Mouse (Mus musculus): ENCODE measurements around the gene Il17rb.

The Il17rb gene

DNA sequence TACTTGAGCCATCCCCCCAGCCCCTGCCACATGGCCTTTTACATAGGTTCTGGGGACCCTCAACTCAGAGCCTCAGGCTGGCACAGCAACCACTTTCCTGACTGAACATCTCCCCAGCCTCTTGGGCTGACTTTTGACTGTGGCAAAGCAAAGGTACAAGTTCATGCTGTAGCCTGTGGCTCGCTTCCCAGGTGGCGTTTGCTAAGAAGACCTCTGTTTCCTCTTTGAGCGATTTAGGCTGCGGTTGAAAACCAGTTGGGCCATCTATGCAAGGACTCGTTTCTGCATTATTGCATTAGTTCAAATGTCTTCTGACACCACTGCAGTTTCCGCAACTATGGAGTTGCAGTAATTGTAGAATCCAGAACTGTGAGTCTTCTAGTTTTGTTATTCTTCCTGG is 13.8 kb upstream of the Il17rb start:
- no peak for TF ChIP-seq GATA4 (IDR thresholded peaks at IDR 0.05; ENCODE audit: insufficient replicate concordance, low read length)

DNA sequence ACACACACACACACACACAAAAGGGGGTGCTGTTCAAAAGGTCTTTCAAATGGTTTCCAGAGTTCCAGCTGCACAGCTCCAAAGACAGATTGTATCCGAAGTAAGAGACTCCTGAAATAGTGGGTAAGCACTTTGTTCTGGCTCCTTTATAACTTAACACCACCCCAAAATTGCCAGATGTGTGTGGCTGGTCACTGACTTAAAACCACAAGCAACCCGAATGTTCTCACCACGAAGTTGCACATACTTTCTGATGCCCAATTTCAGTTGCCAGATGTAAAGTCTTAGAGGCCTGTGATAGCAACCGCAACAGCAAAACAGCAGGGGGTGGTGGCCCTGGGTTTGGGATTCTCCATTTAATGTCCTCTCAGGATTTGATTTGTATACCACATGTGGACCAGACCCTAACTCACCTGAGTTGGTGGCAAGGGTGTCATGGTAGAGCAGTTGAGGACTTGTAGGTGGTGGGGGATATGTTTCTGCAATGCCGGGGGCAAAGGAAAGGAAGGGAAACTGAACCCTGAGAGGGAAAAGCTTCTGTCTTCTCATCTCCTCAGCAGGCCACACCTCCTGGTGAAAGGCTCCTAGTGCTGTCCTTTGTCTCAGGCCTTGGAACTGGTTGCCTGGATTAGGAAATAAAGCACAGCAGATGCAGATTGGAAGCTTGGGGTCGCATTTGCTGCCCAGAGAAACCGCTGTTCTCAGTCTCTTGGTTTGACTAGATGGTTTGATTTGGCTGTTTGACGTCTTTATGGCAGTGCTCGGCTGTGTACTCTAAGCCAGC is 11.3 kb upstream of the Il17rb start:
- no peak for TF ChIP-seq GATA4 (IDR thresholded peaks at IDR 0.05; ENCODE audit: insufficient replicate concordance, low read length)

DNA sequence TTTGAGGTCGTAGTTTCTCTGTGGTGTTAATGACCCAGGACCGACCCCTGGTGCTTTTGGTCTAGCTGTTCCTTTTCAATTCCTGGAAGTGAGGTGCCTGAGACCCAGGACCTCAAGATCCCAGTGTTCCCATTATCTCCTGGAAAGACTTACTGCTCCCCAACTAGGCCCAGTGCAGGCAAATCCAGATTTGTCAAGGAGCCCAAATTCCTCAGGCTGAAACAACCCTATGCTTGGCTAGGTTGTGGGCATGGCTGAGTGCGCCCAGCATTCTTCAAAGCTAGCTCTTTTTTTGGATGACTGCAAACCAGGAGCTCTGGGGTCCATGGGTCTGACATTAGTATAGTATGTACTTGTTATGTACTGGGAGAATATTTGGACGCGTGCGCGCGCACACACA is 10.7 kb upstream of the Il17rb start:
- no peak for TF ChIP-seq GATA4 (IDR thresholded peaks at IDR 0.05; ENCODE audit: insufficient replicate concordance, low read length)

DNA sequence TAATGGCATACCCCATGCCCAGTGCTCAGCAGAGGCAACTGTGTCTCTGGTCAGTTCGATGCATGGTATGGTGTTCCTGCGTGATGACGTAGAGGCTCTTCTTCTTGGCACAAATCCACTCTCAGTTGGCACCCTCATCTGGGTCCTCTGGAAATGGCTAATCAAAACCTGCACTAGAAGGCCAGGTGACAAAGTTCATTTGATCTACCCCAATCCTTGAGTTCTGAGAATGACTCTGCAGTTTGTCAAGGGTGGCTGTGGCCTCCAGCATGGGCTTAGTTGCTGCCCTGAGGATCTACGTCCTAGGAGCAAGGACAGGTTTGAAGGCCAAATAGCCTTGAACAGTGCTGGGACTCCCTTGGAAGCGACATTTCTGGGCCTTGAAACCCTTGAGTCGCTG is 10.2 kb upstream of the Il17rb start:
- TF ChIP-seq GATA4 (IDR thresholded peaks at IDR 0.05; ENCODE audit: insufficient replicate concordance, low read length): no peak

DNA sequence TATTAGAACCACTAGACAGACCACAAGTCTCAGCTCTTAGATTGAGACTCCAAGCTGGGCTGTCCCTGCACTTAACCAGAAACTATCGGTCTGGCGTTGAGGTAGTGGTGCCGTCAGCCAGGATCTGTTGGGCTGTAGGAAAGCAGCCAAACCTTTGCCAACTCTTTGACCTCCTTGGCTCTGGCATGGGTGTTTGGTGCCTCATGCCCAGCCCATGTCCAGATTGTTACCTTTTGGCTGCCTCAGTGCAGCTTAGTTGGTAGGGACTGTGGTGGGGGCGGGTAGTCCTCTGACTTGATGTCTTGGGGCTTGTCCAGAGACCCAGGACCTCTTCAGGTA is 9.7 kb upstream of the Il17rb start:
- no peak for TF ChIP-seq GATA4 (IDR thresholded peaks at IDR 0.05; ENCODE audit: insufficient replicate concordance, low read length)

DNA sequence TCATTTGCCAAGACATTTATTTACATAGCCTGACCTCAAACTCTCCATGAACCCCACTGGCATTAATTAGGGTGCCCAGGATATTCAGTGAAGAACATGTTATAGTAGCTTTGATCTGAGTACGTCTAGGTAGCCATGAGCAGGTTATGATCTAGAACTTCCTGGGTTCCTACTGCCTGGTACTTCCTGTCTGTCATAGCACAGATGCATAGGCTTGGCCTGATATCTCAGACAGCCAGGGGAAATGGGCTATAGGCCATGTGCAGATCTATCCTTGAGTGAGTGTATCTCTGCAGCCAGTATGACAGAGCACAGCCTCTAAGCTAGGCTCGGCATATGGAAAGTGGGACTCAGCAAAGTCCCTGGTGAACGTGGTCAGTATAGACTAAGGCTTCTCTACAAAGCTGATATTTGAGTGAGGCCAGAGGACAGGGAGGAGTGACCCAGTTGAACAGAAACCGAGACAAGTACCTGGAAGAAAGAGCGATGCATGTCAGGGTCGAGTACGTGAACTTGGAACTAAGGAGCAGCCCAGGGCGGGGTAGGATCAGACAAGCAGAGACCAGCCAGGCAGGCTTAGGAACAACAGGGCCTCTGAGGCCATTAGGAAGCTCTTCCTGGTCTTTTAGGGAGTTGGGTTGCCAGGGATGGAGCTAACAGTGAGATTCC is 9.2 kb upstream of the Il17rb start:
- TF ChIP-seq GATA4 (IDR thresholded peaks at IDR 0.05; ENCODE audit: insufficient replicate concordance, low read length): no peak

DNA sequence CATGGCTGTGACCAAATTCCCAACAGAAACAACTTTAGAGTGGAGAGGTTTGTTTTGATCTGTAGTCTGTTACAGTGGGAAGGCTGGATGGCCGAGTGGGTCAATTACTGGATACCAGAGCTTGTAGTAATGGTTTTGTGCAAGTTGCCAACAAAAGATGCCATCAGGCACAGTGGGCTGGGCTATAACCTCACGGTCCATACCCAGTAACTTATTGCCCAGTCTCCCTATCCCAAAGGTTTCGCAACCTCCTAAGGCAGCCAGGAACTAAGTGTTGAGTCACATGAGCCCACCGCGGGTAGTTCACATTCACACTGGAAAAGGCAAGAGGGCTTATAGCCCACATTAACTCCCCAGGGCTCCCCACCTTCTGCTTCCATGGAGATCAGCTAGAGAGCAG is 8.0 kb upstream of the Il17rb start:
- 0 out of 2 replicates have a peak, but pooled peaks have one; percentile 8 for TF ChIP-seq GATA4 (IDR thresholded peaks at IDR 0.05; ENCODE audit: insufficient replicate concordance, low read length)

DNA sequence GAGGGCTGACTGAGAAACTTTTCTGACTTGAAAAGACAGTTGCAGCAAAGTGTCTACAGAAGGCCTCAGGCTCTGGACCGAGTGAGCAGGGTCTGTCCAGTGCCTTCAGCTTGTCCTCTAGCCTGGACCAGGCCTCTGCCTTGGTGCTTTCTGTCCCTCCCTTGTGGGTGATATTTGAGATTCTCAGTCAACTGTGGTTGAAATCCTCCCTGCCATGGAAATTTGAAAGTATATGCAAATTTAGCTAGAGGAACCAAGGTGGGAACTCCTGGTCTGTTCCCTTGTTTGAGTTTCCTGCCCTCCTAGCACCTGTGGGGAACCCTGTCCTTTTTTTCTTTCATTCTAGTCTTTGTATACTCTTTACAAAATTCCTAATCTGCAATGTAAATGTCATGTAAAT is 6.3 kb upstream of the Il17rb start:
- no peak for TF ChIP-seq GATA4 (IDR thresholded peaks at IDR 0.05; ENCODE audit: insufficient replicate concordance, low read length)

DNA sequence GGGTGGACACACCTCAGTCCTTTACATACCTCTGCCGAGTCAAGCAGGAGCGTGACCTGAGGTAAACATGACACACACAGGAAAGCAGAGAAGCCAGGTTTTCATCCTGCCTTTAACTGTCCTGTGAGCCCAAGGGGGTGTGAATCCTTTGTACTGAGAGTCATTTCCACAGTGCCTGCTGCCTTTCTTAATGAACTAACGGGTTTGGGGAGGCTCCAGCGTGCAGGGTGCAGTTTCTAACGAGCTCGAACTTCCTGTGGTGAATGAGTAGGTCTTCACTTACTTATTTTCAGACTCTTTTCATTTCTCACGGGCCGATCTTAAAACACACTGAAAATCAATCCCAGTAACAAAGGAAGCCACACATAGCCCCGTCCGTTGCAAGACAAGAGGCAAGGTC is 5.8 kb upstream of the Il17rb start:
- no peak for TF ChIP-seq GATA4 (IDR thresholded peaks at IDR 0.05; ENCODE audit: insufficient replicate concordance, low read length)

DNA sequence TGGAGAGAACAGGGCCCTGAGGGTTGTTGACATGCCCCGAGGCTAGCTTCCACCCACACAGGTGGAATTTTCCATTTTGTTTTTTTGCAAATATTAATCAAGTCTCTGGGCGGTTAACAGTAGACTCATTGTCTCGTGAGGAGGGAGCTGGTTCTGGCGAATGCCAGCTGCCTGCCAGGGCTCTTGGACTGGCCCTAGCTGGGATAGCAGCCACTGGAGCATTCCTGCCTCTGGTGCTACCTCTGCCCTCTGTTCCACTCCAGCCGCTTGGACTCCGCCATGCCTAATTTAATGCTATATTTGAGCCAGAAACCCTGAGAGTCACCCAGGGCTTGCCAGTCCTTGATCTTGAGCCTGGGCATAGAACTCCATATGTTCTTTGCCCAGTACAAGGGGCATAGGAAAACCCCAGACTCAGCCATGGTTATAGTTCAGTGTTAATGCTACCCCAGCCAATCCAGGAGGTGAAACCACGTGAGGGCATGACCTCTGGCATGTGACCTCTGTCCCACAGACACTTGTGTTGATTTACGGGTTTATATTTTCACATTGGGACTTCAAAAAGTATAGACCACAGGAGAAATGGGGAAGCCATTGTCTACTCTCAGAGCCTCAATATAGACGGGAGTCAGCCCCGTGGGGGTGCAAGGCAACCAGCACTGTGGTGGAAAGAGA is 3.3 kb upstream of the Il17rb start:
- TF ChIP-seq GATA4 (IDR thresholded peaks at IDR 0.05; ENCODE audit: insufficient replicate concordance, low read length): no peak

DNA sequence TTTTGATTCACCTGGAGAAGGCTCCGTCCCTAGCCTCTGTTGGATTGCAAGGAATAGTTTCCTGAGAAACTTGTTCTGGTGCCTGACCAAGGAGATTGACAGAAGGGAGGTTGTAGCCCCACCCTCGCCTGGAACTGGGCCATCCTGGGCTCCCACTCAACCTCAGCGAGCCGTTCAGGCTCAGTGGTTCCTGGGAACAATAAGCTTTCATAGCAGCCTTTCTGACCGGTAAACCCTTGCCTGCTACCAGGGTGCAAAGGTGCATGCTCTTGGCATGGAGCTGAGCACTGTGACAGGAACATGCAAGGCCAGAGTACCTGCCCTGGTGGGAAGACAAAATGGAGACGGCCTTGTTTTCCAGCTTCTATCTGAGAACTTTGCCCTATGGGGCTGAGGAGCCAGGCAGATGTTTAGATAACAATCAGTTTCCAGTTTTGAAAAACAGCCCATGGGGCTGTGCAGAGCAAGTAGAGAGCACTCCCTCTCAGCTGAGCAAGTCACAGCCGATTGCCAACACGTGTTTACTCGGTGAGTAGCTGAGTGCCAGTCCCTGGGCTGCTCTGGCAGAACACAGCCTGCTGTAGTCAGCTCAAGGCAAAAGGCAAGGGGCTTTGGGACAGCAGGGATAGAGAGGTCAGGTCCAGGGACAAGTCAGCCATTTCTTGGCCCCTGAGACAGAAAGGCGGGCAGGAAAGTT is 1.3 kb upstream of the Il17rb start:
- peak; percentile 99 for TF ChIP-seq GATA4 (IDR thresholded peaks at IDR 0.05; ENCODE audit: insufficient replicate concordance, low read length)

DNA sequence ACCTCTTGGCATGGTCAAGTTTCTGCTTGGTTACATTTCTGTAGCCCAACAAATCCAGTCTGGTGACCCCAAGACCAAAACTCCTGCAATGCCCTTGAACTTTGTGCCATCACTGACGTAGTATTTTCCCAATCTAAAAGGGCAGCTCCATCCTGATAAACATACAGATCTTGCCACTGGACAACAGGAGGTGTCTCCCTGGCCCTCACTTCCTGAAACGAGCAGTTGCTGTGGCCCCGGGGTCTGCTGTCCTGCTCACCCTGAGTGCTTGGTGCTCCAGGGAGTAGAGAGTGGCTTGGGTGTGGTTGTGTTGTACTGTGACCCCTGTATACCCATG is 9.3 kb downstream of the Il17rb start:
- no peak for TF ChIP-seq GATA4 (IDR thresholded peaks at IDR 0.05; ENCODE audit: insufficient replicate concordance, low read length)

DNA sequence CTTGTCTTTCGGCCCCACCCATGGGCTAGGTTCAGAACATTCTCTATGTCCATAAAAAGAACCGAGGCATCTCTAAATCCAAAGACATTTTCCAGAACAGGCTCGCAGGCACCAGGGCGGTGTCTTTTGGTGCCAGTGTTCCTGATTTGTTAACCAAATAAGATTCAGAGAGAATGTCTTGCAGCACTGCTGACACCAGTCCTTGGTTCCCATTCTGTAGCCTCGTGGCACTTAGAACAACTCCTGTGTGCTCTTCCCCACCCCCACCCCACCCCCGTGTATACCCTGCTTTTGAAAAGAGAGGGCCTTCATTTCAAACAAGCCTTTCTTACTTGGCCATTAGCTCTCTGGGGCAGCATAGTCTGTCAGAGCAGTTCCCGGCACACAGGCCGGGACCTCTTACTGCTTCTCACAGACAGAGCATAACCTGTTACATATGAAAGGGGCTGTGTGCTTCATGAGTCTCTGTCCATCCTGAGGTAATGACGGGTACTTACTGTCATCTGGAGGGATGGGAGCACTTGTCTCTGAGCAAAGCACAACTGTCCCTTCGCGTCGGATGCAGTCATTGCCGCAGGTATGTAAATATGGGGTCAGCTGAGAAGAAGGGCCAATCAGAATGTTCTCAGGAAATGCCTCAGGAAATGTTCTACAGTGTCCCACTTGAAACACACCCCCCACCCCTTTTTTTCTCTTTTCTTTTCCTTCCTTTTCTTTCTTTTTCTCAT is 9.8 kb downstream of the Il17rb start:
- no peak for TF ChIP-seq GATA4 (IDR thresholded peaks at IDR 0.05; ENCODE audit: insufficient replicate concordance, low read length)

DNA sequence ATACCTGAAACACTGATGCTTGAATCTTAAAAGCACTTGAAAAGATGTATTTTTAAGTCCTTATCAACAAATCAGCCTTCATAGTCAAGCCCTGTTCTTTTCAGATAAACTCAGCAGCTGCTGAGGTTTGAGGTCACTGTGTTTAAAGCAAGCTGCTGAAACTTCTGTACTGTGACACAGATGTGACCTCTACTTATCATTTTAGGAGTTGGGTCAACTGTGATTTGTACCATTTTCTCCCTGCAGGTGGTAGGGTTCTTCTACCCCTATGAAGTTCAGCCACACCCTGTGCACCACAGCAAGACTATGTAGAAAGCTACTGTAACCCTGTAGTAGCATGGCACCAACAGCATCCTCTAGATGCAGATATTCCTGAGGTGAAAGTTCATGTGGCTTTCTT is 11.4 kb downstream of the Il17rb start:
- no peak for TF ChIP-seq GATA4 (IDR thresholded peaks at IDR 0.05; ENCODE audit: insufficient replicate concordance, low read length)

Data from liver, adult (tissue).